Mouse (Mus musculus): ENCODE results near the gene Mtg2. TPM values are rescaled to one million over a fixed set of nuclear protein-coding genes. Genes with fewer than 3 reads are reported as not detected.
A peak's percentile ranks its signal among the peaks of the same experiment; 100 is the strongest.

Gene Mtg2
- total and polyA plus RNA-seq, 3 experiments = 23.5 to 24.7 (median 24.1) TPM

GRCm38 (mm10) chr2:180070481-180071453 is at the start of gene Mtg2 (continued):
- TF ChIP-seq ZMIZ1 (IDR thresholded peaks at IDR 0.05; ENCODE audit: low read depth, low read length) = peak; percentile 89

- Histone ChIP-seq H3K4me3 (replicated peaks in 1 of 3; ENCODE audit: low read depth in 2 of 3, low read length in 2 of 3, poor library complexity in 1 of 3) (no peak overlapping the region), H3K9me3 (replicated peaks; ENCODE audit: low read length) (no peaks in the 10 kb centered on the region), H3K79me2 (replicated peaks; ENCODE audit: control insufficient read depth, extremely low read depth, insufficient read depth, poor library complexity, severe bottlenecking) (0 out of 2 replicates have a peak, but pooled peaks cover 2% of the 10 kb centered on the region), H3K27me3 (replicated peaks) (peaks cover 70% of the 10 kb centered on the region), H3K9ac (ENCODE audit: insufficient read depth, low read depth) (no peak overlapping the region), H3K4me2 (ENCODE audit: insufficient read depth, low read depth, poor library complexity, severe bottlenecking) (no peak overlapping the region), H3K36me3 (replicated peaks in 1 of 2; ENCODE audit: control insufficient read depth in 1 of 2, insufficient read depth in 1 of 2, low read length in 1 of 2) (no peaks in the 10 kb centered on the region), H3K4me1 (ENCODE audit: control insufficient read depth in 1 of 2, insufficient read depth in 2 of 2) (peaks cover 0 to 10% of the 10 kb centered on the region in 2 experiments; a peak in 2 of 4 replicates), H3K27ac (ENCODE audit: insufficient read depth, low read depth) (no peak overlapping the region)
- dilution Hi-C loops (cut with MboI; ENCODE audit: extremely low pct_ligation_motif_present, extremely low pct_unique_long_range_greater_than_20kb, low sequenced_read_pairs) = no loop called here
- in situ Hi-C loops (cut with MboI; ENCODE audit: low pct_ligation_motif_present, low pct_unique_long_range_greater_than_20kb, low sequenced_read_pairs) = no loop called here
- no peak for TF ChIP-seq ZKSCAN1 (IDR thresholded peaks at IDR 0.05; ENCODE audit: borderline replicate concordance, low read depth, low read length)
- TF ChIP-seq MAFK (IDR thresholded peaks at IDR 0.05; ENCODE audit: insufficient replicate concordance, low read length) = no peak
- no peak for TF ChIP-seq ETS1 (conservative IDR thresholded peaks at IDR 0.05; ENCODE audit: low read depth, low read length)
- no peak for TF ChIP-seq MAX (IDR thresholded peaks at IDR 0.05; ENCODE audit: low read length)
- TF ChIP-seq KAT2A (IDR thresholded peaks at IDR 0.05; ENCODE audit: insufficient replicate concordance, low read length) = no peak
- TF ChIP-seq GABPA (IDR thresholded peaks at IDR 0.05; ENCODE audit: insufficient replicate concordance, low read depth, low read length) = no peak
- TF ChIP-seq TCF12 (IDR thresholded peaks at IDR 0.05; ENCODE audit: low read depth, low read length) = no peak
- TF ChIP-seq NRF1 (IDR thresholded peaks at IDR 0.05; ENCODE audit: low read depth, low read length) = no peak
- no peak for TF ChIP-seq CHD2 (IDR thresholded peaks at IDR 0.05; ENCODE audit: low read length)
- TF ChIP-seq HCFC1 (IDR thresholded peaks at IDR 0.05; ENCODE audit: low read depth, low read length) = no peak
- TF ChIP-seq MAZ (IDR thresholded peaks at IDR 0.05; ENCODE audit: low read depth, low read length) = no peak
- no peak for TF ChIP-seq USF1 (IDR thresholded peaks at IDR 0.05; ENCODE audit: low read depth, low read length)
- TF ChIP-seq CHD1 (IDR thresholded peaks at IDR 0.05; ENCODE audit: low read depth, low read length) = no peak
- TF ChIP-seq JUND (conservative IDR thresholded peaks at IDR 0.05; ENCODE audit: low read depth, low read length) = no peak
- no peak for TF ChIP-seq RAD21 (IDR thresholded peaks at IDR 0.05; ENCODE audit: low read depth, low read length)
- no peak for TF ChIP-seq MXI1 (IDR thresholded peaks at IDR 0.05; ENCODE audit: low read depth, low read length)
- DNase-seq (ENCODE audit: extremely low read depth) = no peak
Measured at GRCm38 (mm10) chr2:180020919-180021318, 49.5 kb upstream of the Mtg2 start.
